ENCODE assay signal across 9 mouse cellular contexts in the genomic region with DNA sequence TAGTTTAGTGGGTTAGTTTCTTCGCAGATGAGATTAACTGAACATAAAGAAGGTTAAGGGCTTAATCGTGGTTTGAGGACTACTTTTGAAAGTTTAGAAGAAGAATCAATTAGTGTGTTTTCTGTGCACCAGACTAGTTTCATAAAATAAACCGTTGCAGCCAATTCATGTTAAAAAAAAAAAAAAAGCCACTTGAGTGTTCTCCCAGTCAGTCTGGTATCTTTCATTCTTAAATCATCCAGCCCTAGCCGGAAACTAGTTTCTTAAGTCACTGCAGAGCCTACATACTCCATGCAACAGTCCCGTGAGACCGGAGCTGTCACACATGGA. TPM values are rescaled to one million over a fixed set of nuclear protein-coding genes. Genes with fewer than 3 reads are reported as not detected.
DNase-seq lines count a peak whose midpoint lies in the region; ATAC-seq lines count a peak whose summit lies in the region.
"Had no signal": no experiment of that assay in that cellular context is flagged by ENCODE, and none has a peak within 500 bp of the region (broad histone marks: within the 10 kb centered on the region; RNA-seq: fewer than 3 reads in every experiment).

No protein-coding gene starts in this region.

- DNase-seq in lung, postnatal 14 days: no peak
- DNase-seq in limb, embryonic 11.5 days (ENCODE audit: low spot score): no peak
- DNase-seq in right cerebral cortex, postnatal 4 days: no peak
- no peak for DNase-seq in left cerebral cortex, postnatal 10 days (ENCODE audit: extremely low spot score in 1 of 2, low spot score in 2 of 2)
- no peak for DNase-seq in layer of hippocampus, adult 8-10 months (ENCODE audit: low spot score in 2 of 2)
- DNase-seq: retina, postnatal 1 day had no signal

- H3K4me3 ChIP-seq in lung, embryonic 15.5 days: peak overlapping the region; percentile 77
- peak overlapping the region; percentile 92 for H3K4me3 ChIP-seq in embryonic facial prominence, embryonic 15.5 days (replicated peaks)
- H3K4me3 ChIP-seq in limb, embryonic 11.5 days (ENCODE audit: low read depth, low read length): peak overlapping the region; percentile 78
- peak overlapping the region; percentile 92 for H3K4me3 ChIP-seq in neural tube, embryonic 15.5 days (replicated peaks)

- intact Hi-C loops in left cerebral cortex, postnatal 10 days (cut with DNase I): no loop called here

- peak overlapping the region; percentile 78 for H3K4me2 ChIP-seq in lung, embryonic 15.5 days
- H3K4me2 ChIP-seq in embryonic facial prominence, embryonic 15.5 days (replicated peaks): peak overlapping the region; percentile 84
- peak overlapping the region; percentile 70 for H3K4me2 ChIP-seq in limb, embryonic 11.5 days (ENCODE audit: low read depth, severe bottlenecking)
- peak overlapping the region; percentile 86 for H3K4me2 ChIP-seq in neural tube, embryonic 15.5 days

- 14% methylated on average over 6 of the region's 6 CpGs for WGBS in lung, embryonic 15.5 days
- 13% methylated on average over 6 of the region's 6 CpGs for WGBS in embryonic facial prominence, embryonic 15.5 days
- WGBS in limb, embryonic 11.5 days: 29% methylated on average over 6 of the region's 6 CpGs
- 24% methylated on average over 6 of the region's 6 CpGs for WGBS in neural tube, embryonic 15.5 days

- no peaks in the 10 kb centered on the region for H3K27me3 ChIP-seq in lung, embryonic 15.5 days
- H3K27me3 ChIP-seq in embryonic facial prominence, embryonic 15.5 days: no peaks in the 10 kb centered on the region
- H3K27me3 ChIP-seq in limb, embryonic 11.5 days (ENCODE audit: control insufficient read depth, insufficient read depth, low read length): no peaks in the 10 kb centered on the region
- no peaks in the 10 kb centered on the region for H3K27me3 ChIP-seq in neural tube, embryonic 15.5 days (replicated peaks)

- ATAC-seq in lung, embryonic 15.5 days (ENCODE audit: borderline replicate concordance, extremely low read depth, low FRiP score, low TSS enrichment): no peak
- ATAC-seq in embryonic facial prominence, embryonic 15.5 days (ENCODE audit: insufficient number of reproducible peaks, low FRiP score, low TSS enrichment, low read depth): no peak
- ATAC-seq in limb, embryonic 11.5 days (ENCODE audit: insufficient number of reproducible peaks, low FRiP score, low TSS enrichment, low read depth): no peak
- no peak for ATAC-seq in neural tube, embryonic 15.5 days (ENCODE audit: low FRiP score)

- peak overlapping the region; percentile 77 for H3K9ac ChIP-seq in lung, embryonic 15.5 days
- peak overlapping the region; percentile 96 for H3K9ac ChIP-seq in embryonic facial prominence, embryonic 15.5 days
- H3K9ac ChIP-seq in limb, embryonic 11.5 days (ENCODE audit: low read length): peak overlapping the region; percentile 83
- peak overlapping the region; percentile 93 for H3K9ac ChIP-seq in neural tube, embryonic 15.5 days (replicated peaks)

- H3K4me1 ChIP-seq in lung, embryonic 15.5 days: peaks cover 28% of the 10 kb centered on the region
- H3K4me1 ChIP-seq in embryonic facial prominence, embryonic 15.5 days: peaks cover 27% of the 10 kb centered on the region
- no peaks in the 10 kb centered on the region for H3K4me1 ChIP-seq in limb, embryonic 11.5 days (ENCODE audit: control insufficient read depth, insufficient read depth, low read length)
- H3K4me1 ChIP-seq in neural tube, embryonic 15.5 days: peaks cover 27% of the 10 kb centered on the region

- H3K9me3 ChIP-seq in lung, embryonic 15.5 days: no peaks in the 10 kb centered on the region
- H3K9me3 ChIP-seq in embryonic facial prominence, embryonic 15.5 days (replicated peaks): no peaks in the 10 kb centered on the region
- no peaks in the 10 kb centered on the region for H3K9me3 ChIP-seq in limb, embryonic 11.5 days (ENCODE audit: control insufficient read depth, low read length)
- no peaks in the 10 kb centered on the region for H3K9me3 ChIP-seq in neural tube, embryonic 15.5 days (replicated peaks)

- H3K36me3 ChIP-seq in lung, embryonic 15.5 days: peaks cover 3% of the 10 kb centered on the region; the same call in 1 of the 2 replicates
- H3K36me3 ChIP-seq in embryonic facial prominence, embryonic 15.5 days: peaks cover 11% of the 10 kb centered on the region; the same call in 1 of the 2 replicates
- no peaks in the 10 kb centered on the region for H3K36me3 ChIP-seq in limb, embryonic 11.5 days (ENCODE audit: control insufficient read depth, insufficient read depth, low read length)
- H3K36me3 ChIP-seq in neural tube, embryonic 15.5 days: no peaks in the 10 kb centered on the region

- peak overlapping the region; percentile 97 for H3K27ac ChIP-seq in lung, embryonic 15.5 days
- peak overlapping the region; percentile 95 for H3K27ac ChIP-seq in embryonic facial prominence, embryonic 15.5 days (replicated peaks)
- no peak overlapping the region for H3K27ac ChIP-seq in limb, embryonic 11.5 days (replicated peaks; ENCODE audit: low read depth, low read length)
- H3K27ac ChIP-seq in neural tube, embryonic 15.5 days (replicated peaks): peak overlapping the region; percentile 94

RNA-seq across cellular contexts. Expression of gene Fbxo9, which starts 1.3 kb away (rescaled TPM):
- polyA plus RNA-seq in lung, embryonic 15.5 days (2015; fragmentation: Nextera tagmentation; extraction: Ambion mirVana): 41.6 and 46.8 TPM in 2 replicates
- polyA plus RNA-seq in embryonic facial prominence, embryonic 15.5 days (2015; fragmentation: Nextera tagmentation; extraction: Ambion mirVana): 41.2 and 45.9 TPM in 2 replicates
- 31.9 and 33.2 TPM in 2 replicates for polyA plus RNA-seq in limb, embryonic 11.5 days (2014; fragmentation: Nextera tagmentation; extraction: Ambion mirVana)
- polyA plus RNA-seq in neural tube, embryonic 15.5 days (2015; fragmentation: Nextera tagmentation; extraction: Ambion mirVana): 84.7 and 90.9 TPM in 2 replicates
- 100 to 1,000 TPM; 116 to 120 TPM for total RNA-seq in left cerebral cortex, postnatal 10 days (2021)
- total RNA-seq in layer of hippocampus, adult 8-10 months (2022): 100 to 1,000 TPM in 1 of 4 experiments, 10 to 100 TPM in 3; 89.9 to 102 (median 97.3) TPM

RNA-seq across cellular contexts. Expression of gene Ick, which starts 1.4 kb away (rescaled TPM):
- polyA plus RNA-seq in lung, embryonic 15.5 days (2015; fragmentation: Nextera tagmentation; extraction: Ambion mirVana): 17.5 and 19.1 TPM in 2 replicates
- 23.9 and 26.3 TPM in 2 replicates for polyA plus RNA-seq in embryonic facial prominence, embryonic 15.5 days (2015; fragmentation: Nextera tagmentation; extraction: Ambion mirVana)
- 42.7 and 47.5 TPM in 2 replicates for polyA plus RNA-seq in limb, embryonic 11.5 days (2014; fragmentation: Nextera tagmentation; extraction: Ambion mirVana)
- 30.2 and 30.6 TPM in 2 replicates for polyA plus RNA-seq in neural tube, embryonic 15.5 days (2015; fragmentation: Nextera tagmentation; extraction: Ambion mirVana)
- total RNA-seq in left cerebral cortex, postnatal 10 days (2021): 10 to 100 TPM; 23.8 to 27.2 TPM
- total RNA-seq in layer of hippocampus, adult 8-10 months (2022): 10 to 100 TPM; 18.6 to 20.7 (median 19.9) TPM

RNA-seq across cellular contexts. Expression of gene Gcm1, which starts 55.8 kb away (rescaled TPM):
- 0.31 and 0.36 TPM in 2 replicates for polyA plus RNA-seq in lung, embryonic 15.5 days (2015; fragmentation: Nextera tagmentation; extraction: Ambion mirVana)
- not detected in 2 replicates for polyA plus RNA-seq in embryonic facial prominence, embryonic 15.5 days (2015; fragmentation: Nextera tagmentation; extraction: Ambion mirVana)
- 0.09 and 0.25 TPM in 2 replicates for polyA plus RNA-seq in limb, embryonic 11.5 days (2014; fragmentation: Nextera tagmentation; extraction: Ambion mirVana)
- polyA plus RNA-seq in neural tube, embryonic 15.5 days (2015; fragmentation: Nextera tagmentation; extraction: Ambion mirVana): not detected in 2 replicates
- total RNA-seq in left cerebral cortex, postnatal 10 days (2021): not detected
- total RNA-seq in layer of hippocampus, adult 8-10 months (2022): not detected
